Mouse (Mus musculus): ENCODE data around the gene Hist1h2ae. TPM values are rescaled to one million over a fixed set of nuclear protein-coding genes. Genes with fewer than 3 reads are reported as not detected.
"Not testable (repeated sequence)": the region's sequence is repeated elsewhere in the genome, so short reads cannot be mapped to it uniquely, and the experiment has no call there.

The Hist1h2ae gene
- polyA plus RNA-seq, 1 experiment from 2014 or later = 7.9 TPM

- Histone ChIP-seq H3K4me1 (ENCODE audit: insufficient read depth, low read depth, low read length) (peaks cover 18% of the 10 kb centered on the region; the same call in 1 of the 2 replicates), H3K4me3 (ENCODE audit: low read depth, low read length) (no peak overlapping the region), H3K27ac (ENCODE audit: low read length) (no peak overlapping the region), H3K9ac (replicated peaks; ENCODE audit: low read depth) (no peak overlapping the region), H3K36me3 (ENCODE audit: insufficient read depth, low read length) (no peaks in the 10 kb centered on the region), H3K27me3 (replicated peaks; ENCODE audit: insufficient read depth, low read length) (no peaks in the 10 kb centered on the region), H3K4me2 (replicated peaks; ENCODE audit: low read depth, low read length) (no peak overlapping the region), H3K9me3 (ENCODE audit: low read length) (no peaks in the 10 kb centered on the region)
- WGBS = 53% methylated on average over 3 of the region's 3 CpGs
- DNase-seq (ENCODE audit: low spot score) (no peak), ATAC-seq (no peak)
- TF ChIP-seq EP300 (IDR thresholded peaks at IDR 0.05) = no peak
- no peak for TF ChIP-seq CTCF (IDR thresholded peaks at IDR 0.05)
Measured at GRCm38 (mm10) chr13:23537006-23537710, 33.9 kb downstream of the Hist1h2ae start.

- TF ChIP-seq EP300 (IDR thresholded peaks at IDR 0.05) (no peak), CTCF (IDR thresholded peaks at IDR 0.05) (no peak)
- DNase-seq (ENCODE audit: low spot score) = no peak
- Histone ChIP-seq H3K4me2 (replicated peaks; ENCODE audit: low read depth, low read length) (no peak overlapping the region; the same call in 1 of the 2 replicates), H3K27ac (ENCODE audit: low read length) (no peak overlapping the region), H3K9ac (replicated peaks; ENCODE audit: low read depth) (no peak overlapping the region; the same call in 1 of the 2 replicates), H3K9me3 (ENCODE audit: low read length) (no peaks in the 10 kb centered on the region), H3K36me3 (ENCODE audit: insufficient read depth, low read length) (no peaks in the 10 kb centered on the region), H3K27me3 (replicated peaks; ENCODE audit: insufficient read depth, low read length) (no peaks in the 10 kb centered on the region), H3K4me3 (ENCODE audit: low read depth, low read length) (no peak overlapping the region), H3K4me1 (ENCODE audit: insufficient read depth, low read depth, low read length) (peaks cover 21% of the 10 kb centered on the region; the same call in 1 of the 2 replicates)
- WGBS = 8% methylated on average over 7 of the region's 7 CpGs
- ATAC-seq = no peak
Measured at GRCm38 (mm10) chr13:23536076-23536822, 34.8 kb downstream of the Hist1h2ae start.

- Histone ChIP-seq H3K4me1 (ENCODE audit: insufficient read depth, low read depth, low read length) (peaks cover 21% of the 10 kb centered on the region; the same call in 1 of the 2 replicates), H3K4me2 (replicated peaks; ENCODE audit: low read depth, low read length) (peak within 1 kb of the TSS; percentile 76), H3K4me3 (ENCODE audit: low read depth, low read length) (peak within 1 kb of the TSS; percentile 41), H3K27ac (ENCODE audit: low read length) (peak within 1 kb of the TSS; percentile 3; the same call in 1 of the 2 replicates)
- peak; percentile 73 for ATAC-seq
- H3K27me3 ChIP-seq (replicated peaks; ENCODE audit: insufficient read depth, low read length); H3K36me3 ChIP-seq (ENCODE audit: insufficient read depth, low read length); H3K9ac ChIP-seq (replicated peaks; ENCODE audit: low read depth); H3K9me3 ChIP-seq (ENCODE audit: low read length): not testable (repeated sequence)
- DNase-seq (ENCODE audit: low spot score) = peak; percentile 97
- under 1% methylated on average over 45 of the region's 62 CpGs for WGBS
Measured at GRCm38 (mm10) chr13:23535137-23536075, 35.6 kb downstream of the Hist1h2ae start, which contains the start of gene Hist1h3g. TSS of gene Hist1h3g (plus strand) at chr13:23535422.

GRCm38 (mm10) chr13:23534368-23535131 is 36.5 kb downstream of the Hist1h2ae start:
- Histone ChIP-seq H3K9me3 (ENCODE audit: low read length) (no peaks in the 10 kb centered on the region), H3K4me3 (ENCODE audit: low read depth, low read length) (peak overlapping the region; percentile 41), H3K9ac (replicated peaks; ENCODE audit: low read depth) (no peak overlapping the region), H3K4me1 (ENCODE audit: insufficient read depth, low read depth, low read length) (peaks cover 21% of the 10 kb centered on the region; the same call in 1 of the 2 replicates), H3K4me2 (replicated peaks; ENCODE audit: low read depth, low read length) (peak overlapping the region; percentile 76), H3K27ac (ENCODE audit: low read length) (peak overlapping the region; percentile 3; the same call in 1 of the 2 replicates), H3K36me3 (ENCODE audit: insufficient read depth, low read length) (no peaks in the 10 kb centered on the region), H3K27me3 (replicated peaks; ENCODE audit: insufficient read depth, low read length) (no peaks in the 10 kb centered on the region)
- ATAC-seq (no peak), DNase-seq (ENCODE audit: low spot score) (peak; percentile 63)
- no peak for TF ChIP-seq CTCF (IDR thresholded peaks at IDR 0.05)
- TF ChIP-seq EP300 (IDR thresholded peaks at IDR 0.05) = no peak
- WGBS = under 1% methylated on average over 15 of the region's 15 CpGs

- H3K27ac ChIP-seq (ENCODE audit: low read length) = peak within 1 kb of the TSS; percentile 71; the same call in 1 of the 2 replicates
- H3K36me3 ChIP-seq (ENCODE audit: insufficient read depth, low read length); H3K9me3 ChIP-seq (ENCODE audit: low read length); H3K27me3 ChIP-seq (replicated peaks; ENCODE audit: insufficient read depth, low read length); H3K9ac ChIP-seq (replicated peaks; ENCODE audit: low read depth): not testable (repeated sequence)
- H3K4me3 ChIP-seq (ENCODE audit: low read depth, low read length) = peak within 1 kb of the TSS; percentile 41
- ATAC-seq (peak; percentile 13; the same call in 1 of the 2 replicates), DNase-seq (ENCODE audit: low spot score) (peak; percentile 94)
- H3K4me1 ChIP-seq (ENCODE audit: insufficient read depth, low read depth, low read length) = peaks cover 21% of the 10 kb centered on the region; the same call in 1 of the 2 replicates
- peak within 1 kb of the TSS; percentile 76 for H3K4me2 ChIP-seq (replicated peaks; ENCODE audit: low read depth, low read length)
- WGBS = 3% methylated on average over 24 of the region's 53 CpGs
Measured at GRCm38 (mm10) chr13:23533560-23534367, 37.3 kb downstream of the Hist1h2ae start, which contains the start of gene Hist1h2af. TSS of gene Hist1h2af (plus strand) at chr13:23533906.

Measured in lung, postnatal 0 days (tissue).